Mouse (Mus musculus) ovary, adult 2 months (tissue): ENCODE measurements around the gene Abca1. TPM values are rescaled to one million over a fixed set of nuclear protein-coding genes. Genes with fewer than 3 reads are reported as not detected.

Experiments
- polyA plus RNA-seq: library from polyadenylated mRNA; depleted of rRNA; stranded (reverse); fragments of >200 nt; gene quantifications from 2 replicates; pipeline ENCODE4 v1.2.3, GENCODE M21; 2012; rRNA removed

Gene Abca1
- polyA plus RNA-seq: 28.2 and 45.7 TPM in 2 replicates

DNA sequence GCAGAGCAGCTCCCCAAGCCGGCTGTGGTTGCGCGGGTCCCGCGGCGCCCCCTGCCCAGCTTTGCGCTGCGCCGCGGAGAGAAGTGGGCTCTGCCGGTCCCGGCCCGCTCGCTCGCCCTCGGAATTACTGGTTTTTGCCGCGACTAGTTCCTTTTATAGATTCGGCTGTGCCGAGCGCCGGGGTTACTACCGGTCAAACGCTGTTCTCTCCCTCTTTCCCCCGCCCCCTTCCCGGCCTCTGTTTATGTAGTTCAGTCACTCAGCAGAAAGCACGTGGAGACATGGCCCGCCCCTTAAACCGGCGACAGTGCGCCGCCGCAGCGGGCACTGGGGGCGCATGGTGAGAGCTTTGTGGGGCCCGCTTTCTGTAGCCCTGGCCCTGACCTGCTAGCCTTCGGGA lies at the start of gene Abca1:
Abca1 (minus strand) TSS at position 129 of the 400 bp plus-strand sequence.

DNA sequence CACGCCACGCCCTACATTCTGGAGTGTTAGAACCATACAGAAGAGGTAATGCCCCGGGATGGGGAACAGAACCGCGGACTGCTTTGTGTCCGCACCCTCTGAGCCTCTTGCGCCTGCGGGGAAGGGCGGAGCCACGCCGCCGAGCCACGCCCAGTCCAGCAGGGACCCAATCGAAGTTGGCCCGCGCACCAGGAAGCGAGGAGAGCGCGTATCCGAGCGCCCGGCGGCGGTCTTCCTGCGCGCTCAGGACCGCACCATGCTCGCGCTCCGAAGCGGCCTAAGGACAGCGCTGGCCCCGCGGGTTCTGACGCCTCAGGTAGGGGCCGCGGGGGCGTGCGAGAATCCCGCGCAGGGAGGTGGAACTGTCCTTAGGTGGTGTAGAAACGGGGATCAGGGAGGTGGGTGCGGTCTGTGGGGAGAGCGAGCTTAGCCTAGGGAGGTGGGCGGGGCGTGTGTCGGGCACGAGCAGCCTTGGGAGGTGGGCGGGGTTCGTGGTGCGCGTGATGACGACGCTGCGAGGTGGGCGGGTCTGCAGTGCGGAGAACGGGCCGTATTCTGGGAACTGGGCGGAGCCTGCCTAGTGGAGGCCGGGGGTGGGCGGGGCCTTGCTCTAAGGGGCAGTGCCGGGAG lies 147.8 kb downstream of the Abca1 start, which contains the start of gene Nipsnap3b:
Nipsnap3b (plus strand) TSS at position 149 of the 630 bp plus-strand sequence.

DNA sequence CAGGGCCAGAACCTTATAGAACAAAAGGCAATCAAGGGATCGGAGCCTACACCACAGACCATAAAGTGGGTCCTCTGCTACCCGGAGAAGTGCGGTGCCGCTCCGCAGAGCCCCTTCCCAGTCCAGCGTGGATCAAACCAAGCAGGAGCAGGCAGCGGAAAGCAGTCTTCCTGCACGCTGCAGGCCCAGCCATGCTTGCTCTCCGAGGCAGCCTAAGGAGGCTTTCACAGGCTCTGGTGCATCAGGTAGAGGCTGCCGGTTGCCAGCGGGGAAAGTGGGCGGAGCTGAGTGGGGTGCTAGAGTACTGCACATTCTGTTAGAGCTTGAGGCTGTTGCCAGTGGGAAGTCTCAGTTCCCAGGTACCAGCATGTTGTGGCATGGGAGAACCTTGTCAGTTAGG lies 170.4 kb downstream of the Abca1 start, which contains the start of gene Nipsnap3a:
Nipsnap3a (plus strand) TSS at position 25 of the 400 bp plus-strand sequence.

Other genes starting within 250 kb of the Abca1 start
- gene Olfr272, start 240.7 kb downstream of the Abca1 start, polyA plus RNA-seq: not detected in 2 replicates
- gene Olfr270, start 195.3 kb downstream of the Abca1 start, polyA plus RNA-seq: not detected in 2 replicates
- gene Nipsnap3a, start 170.6 kb downstream of the Abca1 start, polyA plus RNA-seq: not detected in 2 replicates
- gene Nipsnap3b, start 148.0 kb downstream of the Abca1 start, polyA plus RNA-seq: 30.2 and 33.6 TPM in 2 replicates